Mouse (Mus musculus): ENCODE results near the gene Dtd2. TPM values are rescaled to one million over a fixed set of nuclear protein-coding genes. Genes with fewer than 3 reads are reported as not detected.

The Dtd2 gene
- polyA plus RNA-seq, 1 experiment from 2014 or later, result 16.7 TPM

DNA sequence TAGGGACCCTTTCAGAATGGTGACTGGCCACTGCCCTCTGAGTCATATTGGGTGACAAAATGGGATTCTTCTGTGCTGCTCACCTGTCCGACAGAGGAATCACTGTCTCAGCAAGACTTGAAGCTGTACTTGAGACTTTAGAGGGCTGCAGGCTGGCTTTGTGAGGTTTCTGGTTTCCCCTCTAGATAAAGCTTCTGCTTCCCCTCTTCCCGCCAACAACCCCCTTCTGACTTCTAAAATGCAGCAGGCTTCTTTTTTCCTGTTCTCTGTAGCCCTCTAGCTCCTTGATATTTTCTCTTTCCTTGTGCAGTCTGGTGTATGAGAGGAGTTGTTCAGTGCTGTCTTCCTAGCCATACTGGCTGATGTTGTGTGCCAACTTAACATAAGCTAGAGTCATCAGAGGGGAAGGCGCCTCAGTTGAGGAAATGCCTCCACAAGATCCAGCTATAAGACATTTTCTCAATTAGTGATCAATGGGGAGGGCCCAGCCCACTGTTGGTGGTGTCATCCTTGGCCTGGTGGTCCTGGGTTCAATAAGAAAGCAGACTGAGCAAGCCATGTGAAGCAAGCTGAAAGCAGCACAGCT lies 21.0 kb downstream of the Dtd2 start:
- Histone ChIP-seq H3K36me3 (no peaks in the 10 kb centered on the region), H3K9me3 (replicated peaks) (no peaks in the 10 kb centered on the region), H3K4me2 (no peak overlapping the region), H3K4me3 (replicated peaks) (no peak overlapping the region), H3K27me3 (no peaks in the 10 kb centered on the region), H3K4me1 (replicated peaks) (no peaks in the 10 kb centered on the region; the same call in 1 of the 2 replicates), H3K9ac (no peak overlapping the region), H3K27ac (no peak overlapping the region)
- 29% methylated on average over 3 of the region's 3 CpGs for WGBS (ENCODE audit: insufficient replicate concordance)
- ATAC-seq (ENCODE audit: low read depth), result no peak
- no peak for DNase-seq

DNA sequence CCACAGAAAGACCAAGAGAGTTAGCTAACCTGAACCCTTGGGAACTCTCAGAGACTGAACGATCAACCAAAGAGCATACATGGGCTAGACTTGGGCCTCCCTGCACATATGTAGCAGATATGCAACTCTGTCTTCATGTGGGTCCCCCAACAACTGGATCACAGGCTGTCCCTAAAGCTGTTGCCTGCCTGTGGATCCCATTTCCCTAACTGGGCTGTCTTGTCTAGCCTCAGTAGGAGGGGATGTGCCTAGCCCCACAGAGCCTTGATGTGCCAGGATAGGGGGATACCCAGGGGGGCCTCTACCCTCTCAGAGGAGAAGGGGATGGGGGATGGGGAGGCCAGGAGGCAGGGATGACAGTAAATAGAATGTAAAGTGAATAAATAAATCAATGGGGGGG lies 22.7 kb downstream of the Dtd2 start:
- H3K27ac ChIP-seq, result no peak overlapping the region
- DNase-seq, result no peak
- no peaks in the 10 kb centered on the region; the same call in 1 of the 2 replicates for H3K4me1 ChIP-seq (replicated peaks)
- H3K4me3 ChIP-seq (replicated peaks), result no peak overlapping the region
- no peaks in the 10 kb centered on the region for H3K27me3 ChIP-seq
- no peak overlapping the region for H3K4me2 ChIP-seq
- H3K36me3 ChIP-seq, result no peaks in the 10 kb centered on the region
- H3K9me3 ChIP-seq (replicated peaks), result no peaks in the 10 kb centered on the region
- no peak overlapping the region for H3K9ac ChIP-seq
- 68% methylated on average over 1 of the region's 1 CpGs for WGBS (ENCODE audit: insufficient replicate concordance)
- no peak for ATAC-seq (ENCODE audit: low read depth)

DNA sequence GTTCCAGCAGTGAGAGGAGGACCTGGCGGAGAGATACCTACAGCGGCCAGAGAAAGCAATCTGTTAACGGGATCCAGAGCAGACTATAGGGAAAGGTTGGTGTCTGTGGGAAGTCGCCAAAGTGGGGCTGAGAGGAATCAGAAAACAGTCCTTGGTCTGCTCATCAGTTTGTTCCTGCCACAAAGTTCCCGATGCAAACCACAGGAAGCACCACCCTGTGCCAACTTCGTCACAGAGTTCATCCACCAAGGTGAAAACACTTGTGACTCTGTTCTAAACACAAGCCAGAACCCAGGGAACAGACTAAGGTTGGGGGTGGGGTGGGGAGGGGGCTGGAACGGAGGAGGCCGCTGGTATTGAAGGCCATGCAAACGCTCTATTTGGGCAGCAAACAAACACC lies 29.8 kb downstream of the Dtd2 start:
- no peak overlapping the region for H3K27ac ChIP-seq
- DNase-seq (no peak), ATAC-seq (ENCODE audit: low read depth) (no peak)
- H3K9me3 ChIP-seq (replicated peaks), result peaks cover 4% of the 10 kb centered on the region; the same call in 1 of the 2 replicates
- no peak overlapping the region for H3K4me3 ChIP-seq (replicated peaks)
- H3K9ac ChIP-seq, result no peak overlapping the region
- no peak overlapping the region for H3K4me2 ChIP-seq
- H3K4me1 ChIP-seq (replicated peaks), result peaks cover 3% of the 10 kb centered on the region; the same call in 1 of the 2 replicates
- no peaks in the 10 kb centered on the region for H3K36me3 ChIP-seq
- no peaks in the 10 kb centered on the region for H3K27me3 ChIP-seq
- 54% methylated on average over 9 of the region's 9 CpGs for WGBS (ENCODE audit: insufficient replicate concordance)

DNA sequence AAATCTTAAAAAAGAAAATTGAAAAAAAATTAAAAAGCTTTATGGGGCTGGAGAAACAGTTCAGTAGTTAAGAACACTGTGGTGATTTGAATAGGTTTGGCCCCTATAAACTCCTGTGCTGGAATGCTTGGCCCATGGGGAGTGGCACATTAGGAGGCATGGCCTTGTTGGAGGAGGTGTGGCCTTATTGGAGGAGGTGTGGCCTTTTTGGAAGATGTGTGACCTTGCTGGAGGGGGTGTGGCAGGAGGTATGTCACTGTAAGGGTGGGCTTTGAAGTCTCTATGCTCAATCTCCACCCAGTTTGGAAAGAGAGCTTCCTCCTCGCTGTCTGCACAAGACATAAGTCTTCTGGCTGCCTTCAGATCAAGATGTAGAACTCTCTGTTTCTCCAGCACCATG lies 31.9 kb downstream of the Dtd2 start:
- H3K9ac ChIP-seq, result no peak overlapping the region
- 88% methylated on average over 1 of the region's 1 CpGs for WGBS (ENCODE audit: insufficient replicate concordance)
- no peak overlapping the region for H3K27ac ChIP-seq
- ATAC-seq (ENCODE audit: low read depth) (no peak), DNase-seq (no peak)
- peaks cover 15% of the 10 kb centered on the region for H3K4me1 ChIP-seq (replicated peaks)
- no peaks in the 10 kb centered on the region for H3K36me3 ChIP-seq
- H3K4me3 ChIP-seq (replicated peaks), result no peak overlapping the region
- H3K4me2 ChIP-seq, result no peak overlapping the region
- no peaks in the 10 kb centered on the region for H3K27me3 ChIP-seq
- H3K9me3 ChIP-seq (replicated peaks), result peaks cover 4% of the 10 kb centered on the region; the same call in 1 of the 2 replicates

DNA sequence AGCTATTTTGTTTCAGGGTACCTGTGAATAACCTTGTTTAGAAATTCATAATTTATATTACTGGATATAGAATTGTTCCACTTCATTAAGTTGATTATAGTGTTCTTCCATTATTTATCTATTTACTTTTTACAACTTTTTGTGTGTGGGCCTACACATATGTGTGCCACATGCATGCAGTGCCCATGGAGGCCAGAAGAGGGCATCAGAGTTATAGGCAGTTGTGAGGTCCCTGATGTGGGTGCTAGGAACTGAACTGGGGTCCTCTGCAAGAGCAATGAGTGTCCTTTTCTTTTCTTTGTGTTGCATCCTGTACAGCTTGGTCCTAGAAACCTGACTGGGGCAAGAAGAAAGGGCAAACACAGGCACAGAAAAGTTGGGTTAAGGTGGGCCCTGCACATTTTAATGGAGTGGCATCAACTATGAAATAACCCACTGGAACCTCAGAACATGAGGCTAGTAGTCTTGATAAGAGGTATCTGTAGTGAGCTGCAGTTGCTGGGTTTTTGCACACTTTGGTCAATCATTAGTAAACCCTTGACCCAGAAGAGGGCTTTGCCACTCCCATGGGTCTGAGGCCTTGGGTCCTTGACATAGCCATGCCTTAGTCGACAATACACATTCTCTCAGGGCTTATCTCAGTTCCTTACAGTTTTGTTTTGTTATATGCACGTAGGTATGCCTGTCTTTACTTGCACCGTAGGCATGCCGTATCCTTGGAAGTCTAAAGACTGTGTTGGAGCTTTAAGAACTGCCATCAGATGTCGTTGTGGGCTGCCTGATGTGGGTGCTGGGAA lies 33.8 kb downstream of the Dtd2 start:
- WGBS (ENCODE audit: insufficient replicate concordance), result 82% methylated on average over 5 of the region's 5 CpGs
- ATAC-seq (ENCODE audit: low read depth), result no peak

DNA sequence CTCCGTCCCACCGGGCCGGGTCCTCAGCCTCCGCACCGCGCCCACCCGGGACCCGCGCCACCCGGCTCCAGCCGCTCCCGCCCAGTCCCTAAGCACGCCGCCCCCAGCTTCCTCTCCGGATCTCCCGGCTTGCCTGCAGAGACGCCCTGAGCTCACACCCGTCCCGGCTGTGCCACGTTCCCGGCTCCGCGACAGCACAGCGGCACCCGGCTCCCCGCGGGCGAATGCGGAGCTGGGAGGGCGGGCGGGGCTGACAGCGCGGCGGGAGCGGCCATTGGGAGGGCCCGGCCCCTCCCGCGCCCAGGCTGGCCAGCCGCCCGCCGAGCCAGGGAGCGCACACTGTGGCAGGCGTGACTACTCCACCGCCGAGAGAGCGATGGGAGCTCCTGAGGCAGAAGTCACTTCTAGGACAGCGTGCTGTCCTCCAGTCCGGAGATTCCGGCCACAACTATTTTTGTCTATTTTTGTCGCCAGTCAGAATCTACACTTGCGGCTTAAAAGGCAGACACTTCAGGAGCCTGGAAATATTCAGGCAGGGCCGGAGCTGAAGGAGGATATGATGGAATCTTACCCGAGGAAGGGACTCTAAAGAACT lies 35.1 kb downstream of the Dtd2 start, which contains the start of gene Heatr5a:
Gene Heatr5a, minus strand, starts transcription at position 252 of the 595 bp plus-strand sequence.
- H3K9ac ChIP-seq, result peak within 1 kb of the TSS; percentile 98
- H3K4me1 ChIP-seq (replicated peaks), result peaks cover 27% of the 10 kb centered on the region
- H3K27ac ChIP-seq, result peak within 1 kb of the TSS; percentile 98
- H3K27me3 ChIP-seq, result no peaks in the 10 kb centered on the region
- peak; percentile 96 for ATAC-seq (ENCODE audit: low read depth)
- peak within 1 kb of the TSS; percentile 100 for H3K4me3 ChIP-seq (replicated peaks)
- H3K4me2 ChIP-seq, result peak within 1 kb of the TSS; percentile 81
- H3K9me3 ChIP-seq (replicated peaks), result peaks cover 4% of the 10 kb centered on the region; the same call in 1 of the 2 replicates
- H3K36me3 ChIP-seq, result no peaks in the 10 kb centered on the region
- DNase-seq, result peak; percentile 83
- under 1% methylated on average over 53 of the region's 53 CpGs for WGBS (ENCODE audit: insufficient replicate concordance)

More for the DNA sequence above, 33.8 kb downstream of the Dtd2 start:
- Histone ChIP-seq H3K27ac (no peak overlapping the region), H3K9me3 (replicated peaks) (peaks cover 4% of the 10 kb centered on the region; the same call in 1 of the 2 replicates), H3K4me2 (no peak overlapping the region), H3K9ac (no peak overlapping the region), H3K4me3 (replicated peaks) (no peak overlapping the region), H3K4me1 (replicated peaks) (peaks cover 27% of the 10 kb centered on the region), H3K27me3 (no peaks in the 10 kb centered on the region), H3K36me3 (no peaks in the 10 kb centered on the region)
- DNase-seq, result no peak

DNA sequence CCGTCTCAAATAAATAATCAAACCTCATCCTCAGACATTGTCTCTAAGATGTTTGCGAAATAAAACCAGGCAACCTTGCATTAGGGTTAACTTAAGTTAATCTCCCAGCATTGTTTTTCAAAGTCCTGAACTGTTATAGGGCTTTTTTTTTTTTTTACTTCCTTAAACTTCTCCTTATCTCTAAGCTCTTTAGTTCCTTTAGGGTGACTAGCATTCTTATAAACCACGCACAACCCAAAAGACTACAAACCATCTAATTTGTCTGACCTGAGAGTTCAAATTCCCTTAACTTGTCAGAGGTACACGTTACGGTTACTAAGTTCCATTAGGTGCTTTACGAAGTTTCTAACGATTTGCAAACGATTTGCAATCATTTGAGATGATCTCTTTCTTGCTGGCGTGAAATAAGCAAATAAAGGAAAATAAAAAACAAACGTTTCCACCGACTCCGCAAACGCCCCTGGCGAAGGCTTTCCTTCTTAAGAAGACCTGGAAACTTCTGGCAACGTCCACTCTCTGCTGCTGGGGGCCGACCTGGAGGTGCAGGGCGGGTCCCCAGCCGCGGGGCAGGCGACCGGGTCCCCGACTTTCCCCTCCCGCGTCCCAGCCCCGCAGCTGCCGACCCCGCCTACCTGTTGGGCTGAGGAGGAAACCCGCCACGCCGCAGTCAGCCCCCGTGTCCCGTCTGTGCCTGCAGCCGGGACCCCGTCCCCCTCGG lies 35.8 kb downstream of the Dtd2 start:
- under 1% methylated on average over 35 of the region's 35 CpGs for WGBS (ENCODE audit: insufficient replicate concordance)
- no peaks in the 10 kb centered on the region for H3K27me3 ChIP-seq
- ATAC-seq (ENCODE audit: low read depth) (peak; percentile 77), DNase-seq (no peak)
- H3K9ac ChIP-seq, result peak overlapping the region; percentile 98
- H3K9me3 ChIP-seq (replicated peaks), result peaks cover 4% of the 10 kb centered on the region; the same call in 1 of the 2 replicates
- peak overlapping the region; percentile 100 for H3K4me3 ChIP-seq (replicated peaks)
- H3K36me3 ChIP-seq, result no peaks in the 10 kb centered on the region
- peaks cover 27% of the 10 kb centered on the region for H3K4me1 ChIP-seq (replicated peaks)
- H3K4me2 ChIP-seq, result peak overlapping the region; percentile 81
- H3K27ac ChIP-seq, result peak overlapping the region; percentile 98

DNA sequence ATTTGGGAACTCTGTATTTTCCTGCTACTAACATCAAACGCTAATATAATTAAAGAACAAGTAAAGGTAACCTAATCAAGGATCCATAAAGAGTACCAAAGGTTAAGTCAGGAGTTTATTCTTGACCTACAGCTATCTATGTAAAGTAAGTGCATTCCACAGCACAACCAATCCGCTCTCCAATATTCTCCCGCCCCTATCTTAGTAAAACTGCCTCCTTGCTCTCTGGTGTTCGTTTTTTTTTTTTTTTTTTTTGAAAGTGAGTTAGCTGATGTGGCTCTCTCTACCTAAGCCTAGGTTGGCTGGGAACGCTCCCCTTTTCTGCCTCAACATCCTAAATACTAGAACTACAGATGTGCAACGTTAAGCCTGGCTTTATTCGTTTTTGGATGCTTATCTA lies 36.4 kb downstream of the Dtd2 start:
- Histone ChIP-seq H3K4me3 (replicated peaks) (peak overlapping the region; percentile 100), H3K9me3 (replicated peaks) (peaks cover 4% of the 10 kb centered on the region; the same call in 1 of the 2 replicates), H3K27me3 (no peaks in the 10 kb centered on the region), H3K27ac (peak overlapping the region; percentile 98), H3K36me3 (no peaks in the 10 kb centered on the region), H3K4me2 (peak overlapping the region; percentile 81), H3K9ac (peak overlapping the region; percentile 98), H3K4me1 (replicated peaks) (peaks cover 27% of the 10 kb centered on the region)
- WGBS (ENCODE audit: insufficient replicate concordance), result 4% methylated on average over 7 of the region's 7 CpGs
- DNase-seq (no peak), ATAC-seq (ENCODE audit: low read depth) (no peak)

DNA sequence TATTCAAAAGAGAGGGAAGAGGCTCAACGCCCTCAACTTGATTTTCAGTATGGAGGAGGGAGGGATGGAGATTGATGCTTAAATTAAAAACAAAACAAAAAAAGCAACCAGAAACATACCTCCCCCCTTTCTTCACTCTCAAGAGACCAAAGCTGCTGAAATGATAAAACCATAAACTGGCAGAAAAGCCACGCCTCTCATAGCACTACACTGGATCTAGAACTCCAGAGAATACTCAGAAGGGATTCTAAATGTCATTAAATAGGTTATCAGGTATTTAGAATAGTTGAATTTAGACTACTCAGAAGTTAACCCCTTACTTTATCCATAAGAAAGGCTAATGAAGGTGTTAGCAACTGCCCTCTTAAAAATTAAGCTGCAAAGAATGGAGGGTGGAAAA lies 37.2 kb downstream of the Dtd2 start:
- Histone ChIP-seq H3K27ac (peak overlapping the region; percentile 98; the same call in 1 of the 2 replicates), H3K27me3 (no peaks in the 10 kb centered on the region), H3K4me1 (replicated peaks) (peaks cover 32% of the 10 kb centered on the region), H3K36me3 (no peaks in the 10 kb centered on the region), H3K9me3 (replicated peaks) (peaks cover 4% of the 10 kb centered on the region; the same call in 1 of the 2 replicates), H3K4me2 (peak overlapping the region; percentile 81), H3K9ac (peak overlapping the region; percentile 98), H3K4me3 (replicated peaks) (peak overlapping the region; percentile 100)
- WGBS (ENCODE audit: insufficient replicate concordance), result 48% methylated on average over 2 of the region's 2 CpGs
- DNase-seq, result no peak
- no peak for ATAC-seq (ENCODE audit: low read depth)

DNA sequence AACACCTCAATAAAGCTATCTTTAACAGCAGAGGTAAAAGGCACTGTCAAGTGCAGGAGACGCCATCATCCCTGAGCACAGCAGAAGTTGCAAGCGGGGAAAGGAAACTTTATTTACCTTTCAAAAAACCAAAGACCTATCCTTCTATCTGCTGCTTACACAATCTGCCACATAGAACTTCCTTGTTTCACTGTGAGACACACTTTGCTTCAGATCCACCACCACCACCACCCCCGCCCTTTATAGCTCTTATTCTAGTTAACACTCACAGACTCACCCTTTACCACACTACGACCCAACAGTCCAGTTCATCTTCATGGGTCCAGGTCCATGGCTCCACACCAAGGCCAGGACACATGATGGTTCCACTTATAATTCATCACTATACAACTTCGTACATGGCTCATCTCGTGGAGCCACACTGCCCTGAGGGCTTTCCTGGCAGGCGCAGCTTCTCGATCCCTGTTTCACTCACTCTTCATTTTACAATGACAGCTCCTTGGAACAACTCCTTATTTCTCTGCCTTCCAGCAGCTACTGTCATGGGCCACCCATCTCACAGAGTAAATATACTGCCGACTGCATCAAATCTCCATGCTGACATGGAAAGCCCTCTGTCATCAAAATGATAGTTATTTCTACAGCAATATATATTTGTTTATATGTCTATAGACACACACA lies 38.2 kb downstream of the Dtd2 start:
- H3K36me3 ChIP-seq, result no peaks in the 10 kb centered on the region
- 73% methylated on average over 9 of the region's 9 CpGs for WGBS (ENCODE audit: insufficient replicate concordance)
- H3K27me3 ChIP-seq, result no peaks in the 10 kb centered on the region
- no peak overlapping the region for H3K9ac ChIP-seq
- no peak overlapping the region; the same call in 1 of the 2 replicates for H3K27ac ChIP-seq
- ATAC-seq (ENCODE audit: low read depth), result no peak
- H3K9me3 ChIP-seq (replicated peaks), result peaks cover 4% of the 10 kb centered on the region; the same call in 1 of the 2 replicates
- H3K4me2 ChIP-seq, result peak overlapping the region; percentile 10; the same call in 1 of the 2 replicates
- peaks cover 33% of the 10 kb centered on the region for H3K4me1 ChIP-seq (replicated peaks)
- no peak overlapping the region for H3K4me3 ChIP-seq (replicated peaks)
- DNase-seq, result no peak
